Mouse (Mus musculus): ENCODE results near the gene Actg2.

Gene Actg2

GRCm38 (mm10) chr6:83515172-83515571 is 20.9 kb downstream of the Actg2 start:
- DNase-seq (ENCODE audit: extremely low read depth, low read depth, low spot score) = no peak

- no peak for DNase-seq (ENCODE audit: extremely low read depth, low read depth, low spot score)
These were observed 23.6 kb downstream of the Actg2 start for GRCm38 (mm10) chr6:83512495-83512894.

GRCm38 (mm10) chr6:83510210-83510609 is 25.9 kb downstream of the Actg2 start:
- no peak for DNase-seq (ENCODE audit: extremely low read depth, low read depth, low spot score)

- DNase-seq (ENCODE audit: extremely low read depth, low read depth, low spot score) = no peak
These were observed 26.6 kb downstream of the Actg2 start for GRCm38 (mm10) chr6:83509442-83509841.

GRCm38 (mm10) chr6:83507168-83507546 is 28.9 kb downstream of the Actg2 start:
- DNase-seq (ENCODE audit: extremely low read depth, low read depth, low spot score) = no peak

GRCm38 (mm10) chr6:83506258-83507167 is 29.6 kb downstream of the Actg2 start, which contains the start of gene Dguok:
Dguok (minus strand) TSS chr6:83506969.
- DNase-seq (ENCODE audit: extremely low read depth, low read depth, low spot score) = peak; percentile 93

GRCm38 (mm10) chr6:83505554-83505953 is 30.5 kb downstream of the Actg2 start:
- no peak for DNase-seq (ENCODE audit: extremely low read depth, low read depth, low spot score)

- DNase-seq (ENCODE audit: extremely low read depth, low read depth, low spot score) = no peak
These were observed 32.7 kb downstream of the Actg2 start for GRCm38 (mm10) chr6:83503361-83503760.

GRCm38 (mm10) chr6:83502656-83503055 is 33.4 kb downstream of the Actg2 start:
- DNase-seq (ENCODE audit: extremely low read depth, low read depth, low spot score) = no peak

GRCm38 (mm10) chr6:83501524-83502310 is 34.3 kb downstream of the Actg2 start:
- peak; percentile 90 for DNase-seq (ENCODE audit: extremely low read depth, low read depth, low spot score)

- DNase-seq (ENCODE audit: extremely low read depth, low read depth, low spot score) = no peak
These were observed 35.6 kb downstream of the Actg2 start for GRCm38 (mm10) chr6:83500462-83500861.

GRCm38 (mm10) chr6:83499078-83499477 is 37.0 kb downstream of the Actg2 start:
- DNase-seq (ENCODE audit: extremely low read depth, low read depth, low spot score) = no peak

GRCm38 (mm10) chr6:83496753-83497710 is 39.0 kb downstream of the Actg2 start:
- peak; percentile 92 for DNase-seq (ENCODE audit: extremely low read depth, low read depth, low spot score)

GRCm38 (mm10) chr6:83496009-83496752 is 39.9 kb downstream of the Actg2 start:
- no peak for DNase-seq (ENCODE audit: extremely low read depth, low read depth, low spot score)

- no peak for DNase-seq (ENCODE audit: extremely low read depth, low read depth, low spot score)
These were observed 45.4 kb downstream of the Actg2 start for GRCm38 (mm10) chr6:83490622-83491021.

GRCm38 (mm10) chr6:83488200-83488599 is 47.9 kb downstream of the Actg2 start:
- DNase-seq (ENCODE audit: extremely low read depth, low read depth, low spot score) = no peak

- no peak for DNase-seq (ENCODE audit: extremely low read depth, low read depth, low spot score)
These were observed 48.8 kb downstream of the Actg2 start for GRCm38 (mm10) chr6:83487298-83487697.

- no peak for DNase-seq (ENCODE audit: extremely low read depth, low read depth, low spot score)
These were observed 50.2 kb downstream of the Actg2 start for GRCm38 (mm10) chr6:83485854-83486253.

GRCm38 (mm10) chr6:83483776-83484175 is 52.3 kb downstream of the Actg2 start:
- no peak for DNase-seq (ENCODE audit: extremely low read depth, low read depth, low spot score)

Measured in fat pad, adult 2 months (tissue).